Mouse (Mus musculus): Measurements from ENCODE around the gene Znhit2.

GRCm38 (mm10) chr19:6028991-6029390, 32.0 kb upstream of the Znhit2 start:
- TF ChIP-seq CTCF (IDR thresholded peaks at IDR 0.05; ENCODE audit: borderline replicate concordance, extremely low read depth, insufficient read depth, insufficient read length), result no peak
- no peak for TF ChIP-seq POLR2A (IDR thresholded peaks at IDR 0.05; ENCODE audit: borderline replicate concordance, extremely low read depth, insufficient read depth, insufficient read length, poor library complexity, severe bottlenecking)

Data from brain, embryonic 14.5 days (tissue).